Mouse (Mus musculus) thymus, adult 18-20 months (tissue): ENCODE results near the gene Plaur.
"Not testable (repeated sequence)": the region's sequence is repeated elsewhere in the genome, so short reads cannot be mapped to it uniquely, and the experiment has no call there.

ENCODE experiments used
- DNase-seq, 2 experiments: peaks; one replicate each; pipeline ENCODE4 v3.0.0; 2022; ENCODE audit warnings: mixed read lengths in 2 of 2

Gene Plaur

DNA sequence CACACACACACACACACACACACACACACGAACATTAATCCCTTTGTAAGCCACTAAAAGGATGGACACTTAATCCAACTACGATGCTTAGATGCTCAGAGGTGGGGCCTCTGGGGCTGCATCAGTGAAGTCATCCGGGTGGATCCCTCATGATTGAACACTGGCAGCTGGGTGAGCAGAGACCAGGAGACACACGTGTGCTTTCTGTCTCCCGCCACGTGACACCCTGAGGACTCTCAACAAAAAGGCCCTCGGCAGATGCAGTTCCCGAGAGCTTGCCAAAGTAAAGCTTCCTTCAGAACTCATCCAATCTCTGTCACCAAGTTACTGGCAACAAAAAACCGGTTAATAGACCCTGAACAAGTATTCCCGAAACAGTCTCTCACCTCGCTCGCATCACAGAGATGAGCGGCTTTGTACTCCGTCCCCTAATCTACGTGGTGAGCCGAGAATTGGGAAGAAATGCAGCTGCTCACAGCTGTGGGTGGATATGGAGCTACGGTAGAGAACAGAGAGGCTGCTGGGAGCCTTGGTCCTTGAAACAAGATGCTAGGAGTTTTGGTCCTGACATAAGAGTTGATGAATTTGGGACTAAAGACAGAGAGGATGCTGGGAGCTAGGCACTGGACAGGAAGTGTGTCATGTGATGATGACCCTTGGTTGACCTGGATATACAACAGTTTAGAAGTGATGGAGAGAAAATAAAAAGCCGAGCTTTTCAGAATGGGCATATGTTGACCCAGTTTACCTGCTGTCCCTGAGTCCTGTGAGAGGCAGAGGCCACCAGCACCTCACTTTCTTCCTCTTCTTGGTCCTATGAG is 18.0 kb downstream of the Plaur start:
- no peak for DNase-seq

DNA sequence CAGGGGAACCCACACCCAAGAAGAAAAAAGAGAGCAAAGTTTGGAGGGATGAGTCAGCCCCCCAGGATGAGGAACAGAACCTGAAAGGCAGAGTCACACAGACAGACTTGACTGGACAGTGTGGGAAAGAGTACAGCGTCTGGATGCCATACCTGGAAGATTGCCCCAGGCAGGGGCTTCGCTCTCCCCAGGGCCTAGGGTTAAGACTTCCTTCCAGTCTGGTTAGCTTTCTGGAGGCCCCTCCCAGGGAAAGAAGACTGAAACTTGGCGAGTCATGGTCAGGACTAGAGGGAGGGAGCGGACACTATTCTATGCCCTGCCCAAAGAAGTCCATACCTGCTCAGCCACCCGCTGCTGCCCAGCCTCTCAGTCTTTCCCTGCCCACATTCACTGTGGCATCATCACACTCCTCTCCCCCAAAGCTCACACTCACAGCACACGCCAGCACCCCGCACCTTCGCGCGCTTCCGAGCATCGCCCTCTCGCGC is 18.7 kb downstream of the Plaur start:
- no peak for DNase-seq

DNA sequence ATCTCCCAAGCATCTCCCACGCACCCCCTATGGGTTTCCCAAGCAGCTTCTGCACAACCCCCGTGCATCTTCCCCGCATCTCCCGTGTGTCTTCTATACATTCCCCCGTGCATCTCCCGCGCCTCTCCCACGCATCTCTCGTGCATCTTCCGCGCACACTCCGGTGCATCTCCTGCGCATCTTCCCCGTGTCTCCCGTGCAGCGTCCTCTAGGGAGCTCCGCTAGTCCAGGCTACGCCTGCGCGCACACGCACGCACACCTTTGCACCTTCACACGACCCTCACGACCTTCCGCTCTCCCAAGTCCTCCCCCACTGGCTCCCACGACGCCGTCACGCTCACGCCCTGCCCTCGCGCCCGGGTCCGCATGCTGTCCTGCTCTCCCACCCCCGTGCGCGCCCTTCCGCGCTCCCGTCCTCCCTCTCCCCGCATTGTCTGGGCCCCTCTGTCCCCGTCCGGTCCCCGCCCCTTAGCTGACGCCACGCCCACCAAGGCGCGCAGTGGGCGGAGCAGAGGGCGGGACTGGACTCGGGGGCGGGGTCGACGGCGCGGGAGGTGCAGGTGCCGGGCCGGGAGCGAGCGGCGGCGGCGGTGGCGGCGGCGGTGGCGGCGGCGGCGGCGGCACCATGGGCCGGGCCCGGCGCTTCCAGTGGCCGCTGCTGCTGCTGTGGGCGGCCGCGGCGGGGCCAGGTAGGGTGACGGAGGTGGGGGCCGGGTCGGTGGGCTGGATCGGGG is 19.4 kb downstream of the Plaur start, which contains the start of gene Cadm4:
TSS of gene Cadm4 (plus strand) at position 550 of the 734 bp plus-strand sequence.
- peak; percentile 65 to 71 for DNase-seq

DNA sequence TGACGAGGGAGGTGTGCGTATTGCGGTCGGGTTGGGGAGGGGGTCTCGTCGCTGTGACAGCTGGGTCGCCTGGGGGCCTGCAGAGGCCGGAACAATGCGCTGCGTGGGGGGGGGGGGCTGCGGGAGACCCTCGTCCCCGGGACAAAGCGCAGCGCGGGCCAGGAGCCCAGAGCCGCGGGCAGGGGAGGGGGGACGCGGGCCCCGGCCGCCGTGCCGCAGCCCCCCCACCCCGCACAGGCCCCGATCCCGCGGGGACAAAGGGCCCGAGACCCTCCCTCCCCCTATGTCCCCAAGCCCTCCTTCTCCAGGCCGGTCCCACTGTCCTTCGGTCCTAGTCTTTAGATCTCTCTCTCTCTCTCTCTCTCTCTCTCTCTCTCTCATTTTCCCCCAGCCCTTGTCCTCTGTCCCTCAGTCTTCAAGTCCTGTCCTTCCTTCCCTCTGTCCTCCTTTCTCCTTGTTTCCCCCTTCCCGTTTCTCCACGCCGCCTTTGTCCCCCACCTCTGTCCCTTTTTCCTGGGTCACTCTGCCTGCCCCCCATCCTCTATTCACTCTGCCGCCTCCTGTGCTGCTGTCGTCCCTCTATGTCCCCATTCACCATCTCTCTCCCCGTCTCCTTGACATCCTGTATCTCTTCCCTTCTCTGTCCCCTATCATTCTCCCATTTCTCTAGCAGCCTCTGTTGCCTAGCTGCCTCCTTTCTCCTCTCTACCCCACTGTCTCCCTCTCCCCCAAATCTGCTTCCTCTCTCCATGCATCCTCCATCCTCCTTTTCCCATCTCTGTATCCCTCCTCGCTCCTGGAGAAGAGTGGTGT is 20.1 kb downstream of the Plaur start:
- no peak for DNase-seq

DNA sequence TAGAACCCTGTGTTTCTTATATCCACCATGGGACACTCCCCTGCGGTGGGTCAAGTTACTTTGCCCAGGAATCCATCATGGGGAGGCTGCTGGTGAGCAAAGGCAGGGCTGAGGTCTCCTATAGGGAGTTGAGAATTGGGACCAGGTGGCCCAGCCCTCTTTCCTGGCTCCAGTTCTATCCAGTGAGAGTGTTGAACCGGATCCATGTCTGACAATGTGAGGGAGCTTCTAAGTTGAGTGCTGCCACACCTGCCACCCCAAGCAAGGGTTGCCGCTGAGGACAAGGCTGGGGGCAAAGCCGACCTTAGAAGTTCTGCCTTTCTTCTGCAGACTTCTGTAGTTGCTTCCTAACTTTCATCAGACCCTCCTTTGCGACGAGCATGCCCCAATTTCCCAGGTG is 21.0 kb downstream of the Plaur start:
- DNase-seq = not testable (repeated sequence)

DNA sequence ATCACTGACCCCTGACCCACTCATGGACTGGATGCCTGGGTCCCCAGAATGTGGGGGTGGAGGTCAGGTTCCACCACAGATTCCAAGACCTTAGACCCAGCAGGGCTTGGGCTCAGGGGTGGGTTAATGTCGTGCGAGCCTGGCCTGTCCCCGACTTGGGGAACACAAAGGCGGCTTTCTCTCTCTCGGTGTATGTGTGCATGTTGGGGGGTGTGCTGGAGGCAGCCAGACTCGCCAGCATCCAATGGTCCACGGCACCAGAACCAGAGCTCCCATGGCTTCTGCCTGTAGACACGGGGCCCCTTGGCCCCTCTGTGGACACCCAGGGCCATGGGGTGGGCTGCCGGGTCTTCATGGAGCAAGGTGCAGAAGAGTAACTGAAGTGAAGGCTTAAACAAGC is 23.2 kb downstream of the Plaur start:
- DNase-seq = no peak

DNA sequence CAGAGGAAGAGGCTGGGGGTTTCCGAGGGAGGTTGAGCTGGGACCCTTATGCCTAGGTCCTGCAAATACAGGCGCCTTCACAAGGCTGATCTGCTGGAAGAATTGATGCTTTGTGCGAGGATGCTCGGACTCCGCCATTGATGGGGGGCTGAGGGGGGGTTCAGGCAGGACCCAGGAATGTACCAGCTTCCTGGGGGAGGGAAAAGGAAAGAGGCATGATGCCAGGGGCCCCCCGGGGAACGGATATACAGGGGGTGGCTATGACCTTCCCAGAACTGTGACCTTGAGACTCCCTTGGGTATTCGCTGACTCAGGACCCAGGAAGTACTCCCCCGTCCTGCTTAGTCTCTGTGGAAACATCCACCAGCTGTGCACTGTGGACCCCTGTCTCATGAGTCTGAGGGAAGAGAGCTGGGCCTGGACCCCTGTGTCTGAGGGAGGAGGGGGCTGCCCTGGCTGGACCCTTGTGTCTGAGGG is 24.4 kb downstream of the Plaur start:
- no peak for DNase-seq

DNA sequence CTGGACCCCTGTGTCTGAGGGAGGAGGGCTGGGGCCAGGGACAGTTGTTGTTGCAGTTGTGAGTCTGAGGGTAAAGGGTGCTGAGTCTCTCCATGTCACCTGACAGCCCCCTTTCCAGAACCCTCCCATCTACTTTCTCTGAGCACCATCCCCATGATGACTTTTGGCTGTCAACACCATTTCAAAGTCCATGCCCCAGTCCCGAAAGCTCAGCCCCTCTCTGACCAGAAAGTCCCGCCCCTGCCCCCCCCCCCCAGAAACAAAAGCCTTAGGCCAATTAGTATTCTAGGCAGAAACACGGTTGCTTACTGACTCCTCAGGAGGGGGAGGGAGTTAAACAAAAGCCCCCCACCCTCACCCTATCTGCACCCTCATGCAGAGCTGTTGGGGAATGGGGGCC is 25.1 kb downstream of the Plaur start:
- DNase-seq = no peak

DNA sequence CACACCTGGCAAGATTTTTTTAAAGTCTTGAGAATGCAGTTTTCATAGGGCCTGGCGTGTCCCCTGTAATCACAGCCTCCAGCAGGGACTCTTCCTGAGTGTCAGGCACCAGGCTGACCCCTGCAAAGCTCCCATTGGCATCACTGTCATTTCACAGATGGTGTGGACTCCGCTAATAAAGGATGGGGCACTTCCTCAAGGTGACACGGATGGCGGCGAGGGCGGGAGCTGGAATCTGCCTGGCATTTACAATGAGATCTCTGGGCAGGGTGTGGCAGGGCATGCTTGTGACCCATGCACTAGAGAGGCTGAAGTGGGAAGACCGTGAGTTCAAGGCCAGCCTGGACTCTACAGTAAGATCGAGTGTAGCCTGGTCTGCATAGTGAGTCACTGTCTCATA is 26.0 kb downstream of the Plaur start:
- no peak for DNase-seq

DNA sequence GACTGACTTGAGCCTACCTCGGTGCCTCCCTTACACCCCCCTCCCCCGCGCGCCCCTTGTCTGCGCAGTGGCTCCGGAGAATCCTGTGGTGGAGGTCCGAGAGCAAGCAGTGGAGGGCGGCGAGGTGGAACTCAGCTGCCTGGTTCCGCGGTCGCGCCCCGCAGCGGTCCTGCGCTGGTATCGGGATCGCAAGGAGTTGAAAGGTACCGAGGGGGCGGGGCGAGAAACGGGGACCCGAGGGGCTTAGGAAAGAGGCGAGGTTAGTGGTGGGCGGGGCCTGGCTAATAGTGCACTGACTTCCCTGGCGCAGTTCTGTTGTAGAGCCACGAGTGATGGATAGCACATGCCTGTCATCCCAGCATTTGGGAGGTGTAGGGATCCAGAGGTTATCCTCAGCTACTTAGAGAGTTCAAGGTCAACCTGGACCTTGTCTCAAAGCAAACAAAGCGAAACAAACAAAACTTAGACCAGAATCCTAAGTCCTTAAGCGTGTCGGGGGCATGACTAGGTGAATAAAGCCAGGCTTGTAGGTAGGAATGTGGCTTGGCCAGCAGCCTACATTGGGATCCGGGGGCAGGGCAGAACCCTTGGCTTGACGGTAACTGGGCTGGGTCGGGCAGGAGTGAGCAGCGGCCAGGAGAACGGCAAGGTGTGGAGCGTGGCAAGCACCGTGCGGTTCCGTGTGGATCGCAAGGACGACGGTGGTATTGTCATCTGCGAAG is 37.7 kb downstream of the Plaur start:
- DNase-seq = no peak

DNA sequence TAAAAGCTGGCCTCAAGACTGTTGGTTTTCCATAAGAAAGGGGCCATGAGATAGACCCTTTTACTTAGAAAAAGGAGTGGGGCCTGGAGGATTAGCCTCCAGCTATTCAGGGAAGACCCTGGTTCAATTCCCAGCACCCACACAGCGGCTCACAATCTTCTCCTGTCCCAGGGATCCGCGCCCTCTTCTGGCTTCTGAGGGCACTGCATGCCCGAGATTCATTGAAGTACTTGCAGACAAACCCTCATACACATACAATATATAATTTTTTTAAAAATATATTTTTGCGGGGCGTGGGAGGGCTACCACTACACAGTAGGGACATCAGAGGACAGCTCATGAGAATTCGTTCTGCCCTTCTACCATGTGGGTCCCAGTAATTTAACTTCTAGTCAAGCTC is 38.6 kb downstream of the Plaur start:
- DNase-seq = no peak

DNA sequence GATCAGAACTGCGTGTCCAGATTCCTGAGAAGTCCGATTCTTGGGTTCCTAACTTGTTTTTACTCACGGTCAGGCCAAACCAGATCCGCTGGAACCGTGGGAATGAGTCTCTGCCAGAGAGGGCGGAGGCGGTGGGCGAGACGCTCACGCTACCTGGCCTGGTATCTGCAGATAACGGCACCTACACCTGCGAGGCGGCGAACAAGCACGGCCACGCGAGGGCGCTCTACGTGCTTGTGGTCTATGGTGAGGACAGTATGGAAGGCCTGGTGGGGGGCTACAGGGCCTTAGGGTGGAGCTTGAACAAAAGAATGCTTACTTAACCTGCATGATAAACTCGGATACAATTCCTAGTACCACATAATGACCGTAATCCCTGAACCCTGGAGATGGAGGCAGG is 39.2 kb downstream of the Plaur start:
- DNase-seq = peak in 1 of 2 experiments; percentile 23

DNA sequence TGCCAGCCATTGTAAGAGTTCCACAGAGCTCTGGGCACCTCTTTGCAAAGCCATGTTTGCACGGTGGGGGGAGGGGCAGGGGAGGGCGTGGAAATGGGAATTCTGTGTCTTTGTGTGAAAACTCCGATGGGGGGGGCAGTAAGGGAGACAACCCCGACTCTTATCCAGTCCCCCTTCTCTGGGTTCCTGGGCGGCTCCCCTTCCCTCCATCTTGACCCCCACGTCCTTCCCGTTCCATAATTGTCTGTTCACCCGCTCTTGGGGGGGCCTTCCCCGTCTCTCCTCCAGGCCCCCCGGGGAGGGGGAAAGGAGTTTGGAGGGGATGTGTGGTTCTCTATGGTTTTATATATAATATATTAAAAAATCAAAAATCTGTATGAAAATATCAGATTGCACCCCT is 41.7 kb downstream of the Plaur start:
- DNase-seq = no peak

DNA sequence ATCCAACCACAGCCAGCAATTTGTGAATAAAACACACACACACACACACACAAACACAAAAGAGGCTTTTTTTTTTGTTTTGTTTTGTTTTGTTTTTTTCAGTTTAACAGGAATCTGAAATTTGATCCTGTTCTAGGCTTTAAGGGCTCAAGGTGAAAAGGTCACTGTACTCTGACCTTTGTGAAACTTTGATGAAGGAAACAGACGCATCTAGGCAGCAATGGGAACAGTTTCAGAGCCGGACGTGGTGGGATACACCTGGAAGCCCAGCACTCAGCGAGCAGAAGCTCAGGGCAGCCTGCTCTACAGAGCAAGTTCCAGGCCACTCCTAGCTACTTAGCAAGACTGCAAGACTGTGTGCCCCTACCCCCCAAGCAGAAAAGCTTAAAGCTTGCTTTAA is 42.6 kb downstream of the Plaur start:
- DNase-seq = no peak

DNA sequence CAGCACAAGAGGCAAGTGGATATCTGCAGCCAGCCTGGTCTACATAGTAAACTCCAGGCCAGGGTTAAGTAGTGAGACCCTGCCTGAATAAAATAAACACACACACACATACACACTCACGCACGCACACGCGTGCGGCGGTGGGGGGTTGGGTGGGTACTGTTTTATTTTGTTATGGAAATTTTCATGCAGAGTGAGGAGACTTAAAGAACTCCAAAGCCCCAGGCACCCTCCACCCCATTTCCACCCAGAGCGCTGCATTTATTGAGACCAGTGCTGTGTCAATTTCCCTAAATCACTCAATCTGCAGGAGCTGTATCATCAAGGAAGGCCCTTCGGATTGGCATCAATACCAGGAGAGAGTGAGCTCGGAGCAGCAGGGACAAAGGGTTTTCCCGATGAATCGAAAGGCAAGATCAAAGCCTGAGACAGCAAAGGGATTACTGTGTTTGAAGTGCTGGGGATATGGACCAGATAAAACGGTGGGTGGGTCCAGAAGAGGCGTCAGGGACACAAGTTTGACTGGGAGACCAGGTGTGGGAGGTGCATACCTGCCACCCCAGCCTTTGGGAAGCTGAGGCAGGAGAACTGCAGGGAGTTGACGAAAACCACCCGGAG is 43.3 kb downstream of the Plaur start:
- DNase-seq = no peak

DNA sequence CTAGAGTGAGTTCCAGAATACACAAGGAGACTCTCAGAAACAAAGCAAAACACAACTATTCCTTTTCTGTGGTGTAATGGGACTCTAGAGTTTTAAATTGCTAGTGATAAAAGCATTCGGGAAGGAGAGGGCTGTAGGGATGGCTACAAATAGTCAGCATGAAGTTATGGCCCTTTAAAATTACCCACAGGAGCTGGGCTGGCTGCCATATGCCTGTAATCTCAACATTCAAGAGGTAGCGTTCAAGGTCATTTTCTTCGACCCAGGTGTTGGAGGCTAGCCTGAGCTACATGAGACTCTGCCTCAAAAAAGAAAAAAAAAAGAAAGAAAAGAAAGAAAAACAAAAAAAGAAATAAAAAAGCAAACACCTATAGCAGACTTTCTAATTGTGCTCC is 43.8 kb downstream of the Plaur start:
- DNase-seq = no peak

DNA sequence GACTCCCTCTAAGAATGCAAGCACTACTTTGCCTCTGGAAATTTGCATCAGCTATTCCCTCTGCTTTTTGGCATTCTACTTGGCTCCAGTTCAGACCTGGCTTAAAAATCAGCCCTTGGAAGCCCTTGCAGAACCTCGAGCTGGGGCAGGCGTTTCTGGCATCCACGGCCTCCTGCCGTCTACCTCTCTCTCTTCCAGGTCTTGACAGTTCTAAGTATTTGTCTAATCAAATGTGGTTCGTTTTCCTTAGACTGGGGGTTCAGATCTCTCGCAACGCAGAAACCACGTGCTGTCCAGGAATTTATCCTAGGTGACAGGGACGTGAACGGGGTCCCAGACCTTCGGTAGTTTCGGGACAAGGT is 44.2 kb downstream of the Plaur start:
- no peak for DNase-seq

DNA sequence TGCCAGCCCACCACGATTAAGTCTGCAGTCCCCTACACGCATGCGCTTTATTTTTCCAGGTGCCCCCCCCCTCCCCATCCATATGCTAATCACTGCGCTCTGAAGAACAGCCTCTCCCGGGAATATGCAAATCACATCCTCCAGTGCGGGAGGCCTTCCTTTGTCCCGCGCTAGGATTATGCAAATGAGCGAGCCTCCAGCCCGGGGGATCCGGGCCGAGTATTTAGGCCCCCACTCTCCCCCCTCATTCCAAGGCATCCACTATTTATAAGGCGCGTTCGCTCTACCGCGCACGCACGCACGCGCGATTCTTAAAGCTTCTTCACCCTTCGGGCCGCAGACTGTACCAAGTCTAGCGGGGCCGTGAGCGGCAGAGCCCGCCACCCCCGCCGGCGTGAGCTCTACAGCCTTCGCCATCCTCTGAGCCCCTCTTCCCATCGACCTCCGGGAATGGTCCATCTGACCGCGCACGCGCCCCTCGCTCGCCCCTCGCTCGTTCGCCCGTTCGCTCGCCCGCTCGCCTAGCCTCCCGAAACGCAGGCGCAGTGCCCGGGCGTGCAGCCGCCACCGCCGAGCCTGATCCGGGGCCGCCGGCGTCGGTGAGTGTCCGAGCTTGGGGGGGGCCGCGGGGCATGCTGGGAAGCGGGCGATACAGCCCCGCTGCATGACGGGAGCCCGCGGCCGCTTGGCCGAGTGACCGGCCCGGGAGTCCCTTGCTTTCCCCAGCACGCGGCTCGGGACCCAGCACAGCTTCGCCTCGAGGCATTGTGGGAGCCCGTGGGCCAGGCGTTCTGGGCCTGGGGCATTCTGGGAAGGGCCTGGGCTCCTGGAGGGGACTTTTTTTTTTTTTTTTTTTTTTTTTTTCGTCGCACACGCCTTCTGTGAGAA is 44.8 kb downstream of the Plaur start, which contains the start of gene Zfp428:
TSS of gene Zfp428 (plus strand) at position 169 of the 888 bp plus-strand sequence.
- peak; percentile 38 to 43 for DNase-seq

DNA sequence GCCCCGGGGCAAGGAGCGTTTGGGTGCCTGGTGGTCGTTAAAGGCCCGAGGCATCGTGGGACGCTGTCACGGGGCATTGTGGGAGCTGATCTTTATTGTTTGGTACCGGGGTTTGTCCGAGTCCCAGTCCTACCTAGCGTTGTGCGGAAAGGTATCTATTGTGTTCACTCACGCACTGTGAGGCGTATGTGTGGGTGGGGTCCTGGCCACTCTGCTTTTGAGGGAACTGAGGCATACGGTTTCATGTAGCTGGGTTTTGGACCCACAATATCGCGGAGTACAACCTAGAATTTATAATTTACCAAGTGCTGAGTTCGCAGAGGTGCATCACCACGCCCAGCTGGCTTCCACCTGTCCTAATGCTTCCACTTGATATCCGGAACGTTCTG is 45.4 kb downstream of the Plaur start:
- DNase-seq = peak in 1 of 2 experiments; percentile 12

DNA sequence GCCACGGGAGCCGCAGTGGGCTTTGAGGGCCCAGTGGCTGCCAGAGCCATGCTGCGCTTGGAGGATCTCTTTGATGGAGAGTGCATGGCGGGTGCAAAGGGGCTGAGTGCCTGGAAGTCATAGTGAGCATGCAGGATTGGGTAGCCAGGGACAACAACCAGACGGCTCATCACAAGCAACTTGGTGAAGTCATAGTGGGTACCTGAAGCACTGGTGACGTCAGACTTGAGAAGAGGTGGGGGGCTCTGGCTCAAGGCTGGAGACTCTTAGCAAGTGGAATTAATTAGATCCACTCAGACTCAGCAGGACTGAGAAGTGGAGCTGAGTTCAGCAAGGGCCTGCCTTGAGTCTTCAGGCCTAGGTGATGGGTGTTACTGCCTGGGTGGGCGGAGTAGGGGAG is 50.1 kb downstream of the Plaur start, which contains the start of gene AC161166.1:
TSS of gene AC161166.1 (minus strand) at position 101 of the 400 bp plus-strand sequence.
- DNase-seq = no peak

DNA sequence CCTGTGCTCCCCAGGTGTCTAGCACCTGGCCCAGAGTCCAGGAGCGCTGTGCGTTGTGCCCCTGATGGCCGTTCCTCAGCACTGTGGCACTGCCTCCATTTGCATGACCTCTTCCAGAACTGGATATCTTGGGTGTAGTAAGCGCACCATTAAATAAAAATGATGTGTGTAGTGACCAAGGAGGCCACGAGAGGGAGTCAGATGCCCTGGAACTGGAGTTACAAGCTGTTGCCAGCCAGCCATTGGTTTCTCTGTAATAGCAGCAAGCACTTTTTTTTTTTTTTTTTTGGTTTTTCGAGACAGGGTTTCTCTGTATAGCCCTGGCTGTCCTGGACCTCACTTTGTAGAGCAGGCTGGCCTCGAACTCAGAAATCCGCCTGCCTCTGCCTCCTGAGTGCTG is 54.0 kb downstream of the Plaur start:
- DNase-seq = not testable (repeated sequence)
